In genomic region chr6:129097929-129098328, GRCm38 (mm10) we compare ENCODE assay signal across 14 mouse cellular contexts. TPM values are rescaled to one million over a fixed set of nuclear protein-coding genes. Genes with fewer than 3 reads are reported as not detected.
DNase-seq lines count a peak whose midpoint lies in the region; ATAC-seq and TF ChIP-seq lines count a peak whose summit lies in the region.
"Had no signal": no experiment of that assay in that cellular context is flagged by ENCODE, and none has a peak within 500 bp of the region (broad histone marks: within the 10 kb centered on the region; RNA-seq: fewer than 3 reads in every experiment).

No protein-coding gene starts in this region.

- H3K4me2 ChIP-seq in liver, embryonic 16.5 days (ENCODE audit: low read depth, low read length): no peak overlapping the region
- no peak overlapping the region for H3K4me2 ChIP-seq in midbrain, embryonic 16.5 days (ENCODE audit: low read length)
- H3K4me2 ChIP-seq: hindbrain, embryonic 13.5 days had no signal

- no peak for TF ChIP-seq POLR2A in bone marrow macrophage, adult 2 months (IDR thresholded peaks at IDR 0.05; ENCODE audit: borderline replicate concordance, low read depth, low read length)

- ATAC-seq in liver, embryonic 16.5 days (ENCODE audit: low read depth): 0 out of 2 replicates have a peak, but pooled peaks have one; percentile 13
- ATAC-seq in midbrain, embryonic 16.5 days: no peak
- ATAC-seq: Patski had no signal

- WGBS in liver, embryonic 16.5 days (ENCODE audit: insufficient replicate concordance): 8% methylated on average over 1 of the region's 1 CpGs
- 48% methylated on average over 1 of the region's 1 CpGs for WGBS in midbrain, embryonic 16.5 days

- no peak overlapping the region for H3K9ac ChIP-seq in liver, embryonic 16.5 days (ENCODE audit: low read depth, low read length)
- H3K9ac ChIP-seq in midbrain, embryonic 16.5 days (ENCODE audit: low read depth, low read length): no peak overlapping the region
- H3K9ac ChIP-seq: hindbrain, embryonic 13.5 days had no signal

- H3K9me3 ChIP-seq in liver, embryonic 16.5 days (replicated peaks; ENCODE audit: control insufficient read depth, low read length): no peaks in the 10 kb centered on the region
- no peaks in the 10 kb centered on the region for H3K9me3 ChIP-seq in midbrain, embryonic 16.5 days (replicated peaks; ENCODE audit: control insufficient read depth, low read length, poor library complexity, severe bottlenecking)
- H3K9me3 ChIP-seq: hindbrain, embryonic 13.5 days had no signal

- DNase-seq in liver: no peak
- DNase-seq in kidney, adult 8-10 months: peak; percentile 50 to 54
- peak; percentile 50 for DNase-seq in skeletal muscle tissue, adult 2 months (ENCODE audit: low read depth, low spot score)
- DNase-seq in embryo, embryonic 11 days: no peak
- DNase-seq in cerebellum, postnatal 14 days: no peak
- DNase-seq: cerebellum, adult 11-12 months had no signal

- H3K36me3 ChIP-seq in liver, embryonic 16.5 days (ENCODE audit: control insufficient read depth, insufficient read depth): no peaks in the 10 kb centered on the region
- no peaks in the 10 kb centered on the region for H3K36me3 ChIP-seq in midbrain, embryonic 16.5 days (ENCODE audit: control insufficient read depth, insufficient read depth, low read length)
- H3K36me3 ChIP-seq: hindbrain, embryonic 13.5 days had no signal

- no peaks in the 10 kb centered on the region for H3K27me3 ChIP-seq in liver, embryonic 16.5 days (ENCODE audit: control insufficient read depth, insufficient read depth, low read depth, low read length)
- no peaks in the 10 kb centered on the region for H3K27me3 ChIP-seq in midbrain, embryonic 16.5 days (ENCODE audit: control insufficient read depth, insufficient read depth, low read depth, low read length)
- H3K27me3 ChIP-seq: hindbrain, embryonic 13.5 days had no signal

- no peak for TF ChIP-seq CTCF in bone marrow macrophage, adult 2 months (IDR thresholded peaks at IDR 0.05; ENCODE audit: low read depth, low read length)

- no peaks in the 10 kb centered on the region; the same call in 1 of the 2 replicates for H3K4me1 ChIP-seq in liver, embryonic 16.5 days (ENCODE audit: control insufficient read depth, low read depth, low read length)
- peaks cover 19% of the 10 kb centered on the region for H3K4me1 ChIP-seq in bone marrow macrophage, adult 2 months (ENCODE audit: control insufficient read depth, insufficient read depth, low read length)
- H3K4me1 ChIP-seq in midbrain, embryonic 16.5 days (ENCODE audit: control insufficient read depth, insufficient read depth, low read length): no peaks in the 10 kb centered on the region
- H3K4me1 ChIP-seq: hindbrain, embryonic 13.5 days had no signal

- H3K4me3 ChIP-seq in liver, embryonic 16.5 days (ENCODE audit: low read depth, low read length): no peak overlapping the region
- no peak overlapping the region for H3K4me3 ChIP-seq in bone marrow macrophage, adult 2 months (ENCODE audit: insufficient read depth, low read length)
- H3K4me3 ChIP-seq in midbrain, embryonic 16.5 days (ENCODE audit: low read depth, low read length): no peak overlapping the region
- H3K4me3 ChIP-seq: erythroblast, embryonic 14.5 days; hindbrain, embryonic 13.5 days had no signal

- H3K27ac ChIP-seq in liver, embryonic 16.5 days (ENCODE audit: low read length): no peak overlapping the region
- peak overlapping the region; percentile 64 for H3K27ac ChIP-seq in bone marrow macrophage, adult 2 months (ENCODE audit: insufficient read depth, low read depth, low read length)
- H3K27ac ChIP-seq in midbrain, embryonic 16.5 days (ENCODE audit: low read length): no peak overlapping the region
- H3K27ac ChIP-seq: hindbrain, embryonic 13.5 days had no signal

RNA-seq across cellular contexts. Expression of gene Clec2e, which starts 2.8 kb away (rescaled TPM):
- polyA plus RNA-seq in liver, embryonic 16.5 days (2015; fragmentation: Nextera tagmentation; extraction: Ambion mirVana): 0.08 TPM in 1 of 2 replicates, not detected in the other
- not detected in 2 replicates for polyA plus RNA-seq in bone marrow macrophage, adult 2 months (2012; ENCODE audit: insufficient read depth, insufficient read length, missing spikeins)
- polyA plus RNA-seq in midbrain, embryonic 16.5 days (2015; fragmentation: Nextera tagmentation; extraction: Ambion mirVana): not detected in 2 replicates
- polyA plus RNA-seq: erythroblast, embryonic 14.5 days; hindbrain, embryonic 13.5 days; neural tube, embryonic 14.5 days; Patski; stomach, embryonic 14.5 days had no signal

RNA-seq across cellular contexts. Expression of gene Klrb1f, which starts 52.2 kb away (rescaled TPM):
- 0.45 and 0.50 TPM in 2 replicates for polyA plus RNA-seq in liver, embryonic 16.5 days (2015; fragmentation: Nextera tagmentation; extraction: Ambion mirVana)
- not detected in 2 replicates for polyA plus RNA-seq in bone marrow macrophage, adult 2 months (2012; ENCODE audit: insufficient read depth, insufficient read length, missing spikeins)
- 0.80 and 0.87 TPM in 2 replicates for polyA plus RNA-seq in midbrain, embryonic 16.5 days (2015; fragmentation: Nextera tagmentation; extraction: Ambion mirVana)
- polyA plus RNA-seq: erythroblast, embryonic 14.5 days; Patski had no signal

Comparison
In these comparisons a context has a peak if more than half of its experiments do, and no peak if none do; other contexts are left out.
1. DNase-seq: peak in kidney, adult 8-10 months (2 of 2) and skeletal muscle tissue, adult 2 months (single experiment); none in liver (single experiment), embryo, embryonic 11 days (single experiment) and cerebellum, postnatal 14 days (0 of 2).